Mouse (Mus musculus): Measurements from ENCODE around the gene 6430550D23Rik.
"Not testable (repeated sequence)": the region's sequence is repeated elsewhere in the genome, so short reads cannot be mapped to it uniquely, and the experiment has no call there.

6430550D23Rik gene

GRCm38 (mm10) chr2:155952006-155952405, 55.8 kb downstream of the 6430550D23Rik start:
- DNase-seq: peak; percentile 51 to 59

- no peak for DNase-seq
These were observed 58.4 kb downstream of the 6430550D23Rik start for GRCm38 (mm10) chr2:155949362-155949761.

GRCm38 (mm10) chr2:155947390-155948002, 60.3 kb downstream of the 6430550D23Rik start:
- DNase-seq: no peak

GRCm38 (mm10) chr2:155946499-155946898, 61.3 kb downstream of the 6430550D23Rik start:
- no peak for DNase-seq

GRCm38 (mm10) chr2:155946069-155946468, 61.7 kb downstream of the 6430550D23Rik start:
- peak; percentile 52 to 60 for DNase-seq

GRCm38 (mm10) chr2:155945580-155945979, 62.2 kb downstream of the 6430550D23Rik start:
- DNase-seq: no peak

GRCm38 (mm10) chr2:155945124-155945523, 62.7 kb downstream of the 6430550D23Rik start, which contains the start of gene Gdf5:
TSS of gene Gdf5 (minus strand) at chr2:155945367.
- no peak for DNase-seq

- DNase-seq: no peak
These were observed 63.1 kb downstream of the 6430550D23Rik start for GRCm38 (mm10) chr2:155944685-155945084.

- DNase-seq: no peak
These were observed 64.3 kb downstream of the 6430550D23Rik start for GRCm38 (mm10) chr2:155943463-155943862.

- DNase-seq: no peak
These were observed 65.9 kb downstream of the 6430550D23Rik start for GRCm38 (mm10) chr2:155941697-155942442.

GRCm38 (mm10) chr2:155940681-155941080, 67.1 kb downstream of the 6430550D23Rik start, which contains the start of gene Gm15557:
TSS of gene Gm15557 (plus strand) at chr2:155940728.
- no peak for DNase-seq

- no peak for DNase-seq
These were observed 67.8 kb downstream of the 6430550D23Rik start for GRCm38 (mm10) chr2:155939897-155940529.

- peak; percentile 88 to 91 for DNase-seq
These were observed 78.0 kb downstream of the 6430550D23Rik start, which contains the start of gene Uqcc1 for GRCm38 (mm10) chr2:155929531-155930442. TSS of gene Uqcc1 (minus strand) at chr2:155930310.

GRCm38 (mm10) chr2:155928711-155929345, 78.9 kb downstream of the 6430550D23Rik start:
- no peak for DNase-seq

- DNase-seq: not testable (repeated sequence)
These were observed 82.6 kb downstream of the 6430550D23Rik start for GRCm38 (mm10) chr2:155925213-155925612.
